8 mouse cellular contexts compared by ENCODE assay signal in the genomic region with DNA sequence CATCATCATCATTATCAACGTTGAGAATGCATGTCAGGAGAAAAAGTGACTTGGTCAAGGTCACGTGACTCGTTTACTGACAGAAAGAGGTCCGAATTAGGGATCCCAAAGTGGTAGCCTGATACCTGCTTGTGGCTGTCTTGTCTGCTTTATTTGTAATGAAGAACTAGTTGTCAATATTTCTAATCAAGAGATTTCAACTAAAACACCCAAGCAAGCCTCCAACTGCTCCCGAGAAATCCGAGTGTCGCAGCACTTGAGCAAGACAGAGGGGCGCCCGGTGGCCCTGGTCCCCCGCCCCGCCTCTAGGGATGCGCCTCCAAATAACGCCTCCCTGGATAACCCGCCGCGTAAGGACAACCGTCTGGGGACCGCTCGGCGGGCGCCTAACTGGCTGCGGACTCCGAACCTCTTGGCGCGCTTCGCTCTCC. TPM values are rescaled to one million over a fixed set of nuclear protein-coding genes. Genes with fewer than 3 reads are reported as not detected.
DNase-seq lines count a peak whose midpoint lies in the region; ATAC-seq and TF ChIP-seq lines count a peak whose summit lies in the region.

No protein-coding gene starts in this region.

- peak overlapping the region; percentile 71 for H3K4me3 ChIP-seq in forebrain, embryonic 11.5 days (ENCODE audit: low read depth, low read length)
- H3K4me3 ChIP-seq in limb, embryonic 15.5 days, result peak overlapping the region; percentile 81
- peak overlapping the region; percentile 59 for H3K4me3 ChIP-seq in stomach, postnatal 0 days (ENCODE audit: low read depth, low read length)

- peak overlapping the region; percentile 81 for H3K4me2 ChIP-seq in forebrain, embryonic 11.5 days (ENCODE audit: low read depth, low read length, severe bottlenecking)
- H3K4me2 ChIP-seq in limb, embryonic 15.5 days, result peak overlapping the region; percentile 89
- H3K4me2 ChIP-seq in stomach, postnatal 0 days (replicated peaks; ENCODE audit: low read depth), result peak overlapping the region; percentile 73

- peak; percentile 57; the same call in 1 of the 2 replicates for ATAC-seq in frontal cortex, adult (ENCODE audit: low TSS enrichment)
- peak; percentile 31 for ATAC-seq in CD4-positive, CD25-positive, alpha-beta regulatory T cell, adult 4 months
- ATAC-seq in forebrain, embryonic 11.5 days (replicated peaks; ENCODE audit: low FRiP score), result peak; percentile 82
- ATAC-seq in limb, embryonic 15.5 days (ENCODE audit: insufficient number of reproducible peaks, low FRiP score, low TSS enrichment, low read depth), result peak; percentile 48; the same call in 1 of the 2 replicates
- ATAC-seq in stomach, postnatal 0 days (ENCODE audit: low FRiP score, low TSS enrichment), result no peak

- no peaks in the 10 kb centered on the region for H3K36me3 ChIP-seq in forebrain, embryonic 11.5 days (ENCODE audit: control insufficient read depth, insufficient read depth, low read length)
- H3K36me3 ChIP-seq in limb, embryonic 15.5 days, result no peaks in the 10 kb centered on the region
- no peaks in the 10 kb centered on the region for H3K36me3 ChIP-seq in stomach, postnatal 0 days (ENCODE audit: control insufficient read depth, insufficient read depth, low read length)

- TF ChIP-seq EP300 in stomach, postnatal 0 days (optimal IDR thresholded peaks at IDR 0.05), result no peak

- H3K4me1 ChIP-seq in forebrain, embryonic 11.5 days (replicated peaks; ENCODE audit: control insufficient read depth, insufficient read depth, low read length), result 0 out of 2 replicates have a peak, but pooled peaks cover 2% of the 10 kb centered on the region
- peaks cover 6% of the 10 kb centered on the region; the same call in 1 of the 2 replicates for H3K4me1 ChIP-seq in limb, embryonic 15.5 days
- no peaks in the 10 kb centered on the region for H3K4me1 ChIP-seq in stomach, postnatal 0 days (replicated peaks; ENCODE audit: control insufficient read depth, insufficient read depth)

- H3K9me3 ChIP-seq in forebrain, embryonic 11.5 days (ENCODE audit: control insufficient read depth, low read length), result no peaks in the 10 kb centered on the region; the same call in 1 of the 2 replicates
- H3K9me3 ChIP-seq in limb, embryonic 15.5 days, result no peaks in the 10 kb centered on the region
- no peaks in the 10 kb centered on the region for H3K9me3 ChIP-seq in stomach, postnatal 0 days (ENCODE audit: control insufficient read depth, low read length)

- H3K27ac ChIP-seq in forebrain, embryonic 11.5 days (ENCODE audit: low read depth, low read length), result peak overlapping the region; percentile 72
- peak overlapping the region; percentile 89 for H3K27ac ChIP-seq in limb, embryonic 15.5 days
- peak overlapping the region; percentile 85 for H3K27ac ChIP-seq in stomach, postnatal 0 days (replicated peaks)

- 3% methylated on average over 26 of the region's 26 CpGs for WGBS in forebrain, embryonic 11.5 days
- 1% methylated on average over 26 of the region's 26 CpGs for WGBS in limb, embryonic 15.5 days
- WGBS in stomach, postnatal 0 days, result 2% methylated on average over 26 of the region's 26 CpGs

- TF ChIP-seq CTCF in stomach, postnatal 0 days (IDR thresholded peaks at IDR 0.05; ENCODE audit: low read depth), result 0 out of 2 replicates have a peak, but pooled peaks have one; percentile 1

- DNase-seq in frontal cortex, postnatal 14 days (ENCODE audit: low spot score in 2 of 2), result no peak
- DNase-seq in forebrain, embryonic 11.5 days (ENCODE audit: low spot score), result no peak
- no peak for DNase-seq in stomach, postnatal 0 days (ENCODE audit: low spot score)
- DNase-seq in retina, postnatal 1 day, result no peak
- no peak for DNase-seq in yolk sac, embryonic 10.5 days (ENCODE audit: low spot score)

- peaks cover 2% of the 10 kb centered on the region; the same call in 1 of the 2 replicates for H3K27me3 ChIP-seq in forebrain, embryonic 11.5 days (ENCODE audit: control insufficient read depth, insufficient read depth, low read length)
- 0 out of 2 replicates have a peak, but pooled peaks cover 2% of the 10 kb centered on the region for H3K27me3 ChIP-seq in limb, embryonic 15.5 days
- no peaks in the 10 kb centered on the region for H3K27me3 ChIP-seq in stomach, postnatal 0 days (ENCODE audit: control insufficient read depth, insufficient read depth, low read length)

- peak overlapping the region; percentile 81 for H3K9ac ChIP-seq in forebrain, embryonic 11.5 days (ENCODE audit: low read length)
- peak overlapping the region; percentile 87 for H3K9ac ChIP-seq in limb, embryonic 15.5 days
- H3K9ac ChIP-seq in stomach, postnatal 0 days (ENCODE audit: low read length), result peak overlapping the region; percentile 79

RNA-seq across cellular contexts. Expression of gene Ptpdc1, which starts 0.5 kb away (rescaled TPM):
- 1 to 10 TPM in 1 of 2 experiments, under 1 TPM in 1; 0.79 to 1.6 TPM for polyA plus RNA-seq in CD4-positive, CD25-positive, alpha-beta regulatory T cell, adult 4 months (2017; shearing (Covaris generic))
- 16.1 and 18.0 TPM in 2 replicates for polyA plus RNA-seq in forebrain, embryonic 11.5 days (2014; fragmentation: Nextera tagmentation; extraction: Ambion mirVana)
- 12.5 and 14.5 TPM in 2 replicates for polyA plus RNA-seq in limb, embryonic 15.5 days (2015; fragmentation: Nextera tagmentation; extraction: Ambion mirVana)
- 3.1 and 3.2 TPM in 2 replicates for polyA plus RNA-seq in stomach, postnatal 0 days (2015; fragmentation: Nextera tagmentation; extraction: Ambion mirVana)

RNA-seq across cellular contexts. Expression of gene Barx1, which starts 37.8 kb away (rescaled TPM):
- not detected for polyA plus RNA-seq in CD4-positive, CD25-positive, alpha-beta regulatory T cell, adult 4 months (2017; shearing (Covaris generic))
- 1.0 and 1.4 TPM in 2 replicates for polyA plus RNA-seq in forebrain, embryonic 11.5 days (2014; fragmentation: Nextera tagmentation; extraction: Ambion mirVana)
- polyA plus RNA-seq in limb, embryonic 15.5 days (2015; fragmentation: Nextera tagmentation; extraction: Ambion mirVana), result 3.9 and 4.3 TPM in 2 replicates
- 164 and 201 TPM in 2 replicates for polyA plus RNA-seq in stomach, postnatal 0 days (2015; fragmentation: Nextera tagmentation; extraction: Ambion mirVana)

Comparison
In these comparisons a context has a peak if more than half of its experiments do, and no peak if none do; other contexts are left out.
1. RNA of gene Barx1, which starts 37.8 kb away (polyA plus RNA-seq): 164 to 201 TPM in stomach, postnatal 0 days; 3.9 to 4.3 TPM in limb, embryonic 15.5 days, 1.0 to 1.4 TPM in forebrain, embryonic 11.5 days and not detected in CD4-positive, CD25-positive, alpha-beta regulatory T cell, adult 4 months; every median in the first group is over 10 times any median in the second.
2. Peak in every context shown above with its lines, with median percentiles within 50 percentile points of each other: H3K27ac ChIP-seq, H3K4me2 ChIP-seq, H3K4me3 ChIP-seq and H3K9ac ChIP-seq.